Mouse (Mus musculus) stomach, postnatal 0 days (tissue): ENCODE results near the gene Msmp. TPM values are rescaled to one million over a fixed set of nuclear protein-coding genes. Genes with fewer than 3 reads are reported as not detected.
"Not testable (repeated sequence)": the region's sequence is repeated elsewhere in the genome, so short reads cannot be mapped to it uniquely, and the experiment has no call there.

Source experiments
- ATAC-seq: fragments of 200-750 bp; cut with Nextera tagmentation; 2 replicates; pipeline ENCODE4 v1.8.0; 2017; ENCODE audit not compliant: low FRiP score, low TSS enrichment
- DNase-seq: peaks from one replicate; pipeline ENCODE4 v3.0.0-alpha.2; 2016; ENCODE audit warnings: low spot score
- H3K27ac ChIP-seq: fragments of 300-500 bp; sonication (generic); replicated peaks from 2 replicates; pipeline ENCODE4 v1.5.1; 2014; ENCODE audit warnings: mild to moderate bottlenecking, control low read depth
- H3K27me3 ChIP-seq: fragments of 300-500 bp; sonication (generic); 2 replicates; pipeline ENCODE4 v1.6.1; 2014; ENCODE audit warnings: low read length; ENCODE audit not compliant: control insufficient read depth, insufficient read depth
- H3K36me3 ChIP-seq: fragments of 300-500 bp; sonication (generic); 2 replicates; pipeline ENCODE4 v1.6.1; 2014; ENCODE audit warnings: low read length, mixed read lengths; ENCODE audit not compliant: control insufficient read depth, insufficient read depth
- H3K4me1 ChIP-seq: fragments of 300-500 bp; sonication (generic); replicated peaks from 2 replicates; pipeline ENCODE4 v1.6.1; 2014; ENCODE audit warnings: antibody characterized with exemption; ENCODE audit not compliant: control insufficient read depth, insufficient read depth
- H3K4me2 ChIP-seq: fragments of 300-500 bp; sonication (generic); replicated peaks from 2 replicates; pipeline ENCODE4 v1.6.1; 2014; ENCODE audit warnings: low read depth, mild to moderate bottlenecking, control low read depth, moderate library complexity
- H3K4me3 ChIP-seq: fragments of 300-500 bp; sonication (generic); 2 replicates; pipeline ENCODE4 v1.5.1; 2014; ENCODE audit warnings: low read depth, low read length, control low read depth
- H3K9ac ChIP-seq: fragments of 300-500 bp; sonication (generic); 2 replicates; pipeline ENCODE4 v1.6.1; 2014; ENCODE audit warnings: mild to moderate bottlenecking, low read length, control low read depth, mixed read lengths
- H3K9me3 ChIP-seq: fragments of 300-500 bp; sonication (generic); 2 replicates; pipeline ENCODE4 v1.6.1; 2016; ENCODE audit warnings: low read length; ENCODE audit not compliant: control insufficient read depth
- CTCF ChIP-seq: IDR thresholded peaks from 2 replicates; pipeline ENCODE4 v1.5.1; 2016; ENCODE audit warnings: antibody characterized with exemption, low read depth, mild to moderate bottlenecking, moderate library complexity
- EP300 ChIP-seq: optimal IDR thresholded peaks from 2 replicates; pipeline ENCODE3; 2016; ENCODE audit warnings: antibody characterized with exemption
- WGBS: fragments of 180-500 bp; shearing (Covaris S2); extraction: QIAGEN DNeasy Blood & Tissue Kit; methylation state at CpG from one replicate; pipeline ENCODE4 v1.1.7; 2014; 5-methylcytosine and 5-hydroxymethylcytosine counted together
- polyA plus RNA-seq: library from polyadenylated mRNA; unstranded; fragments of >200 nt; fragmentation: Nextera tagmentation; extraction: Ambion mirVana; gene quantifications from 2 replicates; pipeline ENCODE4 v1.2.1, GENCODE M21; 2015

Msmp gene
- polyA plus RNA-seq, 1 experiment from 2014 or later: 0.25 TPM

DNA sequence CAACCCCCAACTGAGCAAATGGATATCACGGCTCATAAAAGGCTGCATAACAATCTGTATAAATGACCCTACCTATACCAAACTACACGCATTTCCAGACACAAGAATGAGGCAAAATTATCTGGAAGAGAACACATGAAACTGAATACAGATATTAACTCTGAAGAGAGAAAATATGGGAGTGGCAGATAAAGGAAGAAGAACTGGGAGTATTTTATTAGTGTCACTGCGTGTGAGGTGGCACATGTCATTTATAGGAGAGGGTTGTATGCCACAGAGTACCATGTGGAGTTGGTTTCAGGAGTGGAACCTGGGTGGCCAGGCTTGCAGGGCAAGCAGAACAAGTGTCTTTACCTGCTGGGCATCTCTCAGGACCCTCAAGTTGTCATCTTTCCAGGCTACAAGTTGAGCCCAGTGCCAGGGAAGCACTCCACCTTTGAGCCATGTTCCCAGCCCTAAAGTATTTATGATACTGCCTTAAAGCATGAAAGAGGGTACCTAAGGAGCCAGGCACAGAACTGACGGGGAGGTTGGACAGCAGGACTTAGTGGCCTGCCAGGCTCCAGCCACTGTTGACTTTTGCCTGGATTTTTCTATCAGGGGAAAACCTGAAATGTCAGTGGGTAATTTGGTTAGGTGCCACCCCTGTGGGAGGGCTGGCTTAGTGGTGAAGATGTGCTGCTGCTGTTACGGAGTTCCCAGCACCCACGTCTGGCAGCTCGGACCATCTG, 14.5 kb upstream of the Msmp start:
- DNase-seq: no peak
- no peak overlapping the region for H3K4me3 ChIP-seq
- no peak overlapping the region for H3K9ac ChIP-seq
- no peaks in the 10 kb centered on the region for H3K36me3 ChIP-seq
- H3K4me2 ChIP-seq: no peak overlapping the region
- ATAC-seq: no peak
- H3K4me1 ChIP-seq: no peaks in the 10 kb centered on the region
- no peak overlapping the region for H3K27ac ChIP-seq
- no peaks in the 10 kb centered on the region for H3K9me3 ChIP-seq
- TF ChIP-seq EP300: no peak
- no peak for TF ChIP-seq CTCF
- H3K27me3 ChIP-seq: no peaks in the 10 kb centered on the region
- WGBS: 71% methylated on average over 7 of the region's 7 CpGs

DNA sequence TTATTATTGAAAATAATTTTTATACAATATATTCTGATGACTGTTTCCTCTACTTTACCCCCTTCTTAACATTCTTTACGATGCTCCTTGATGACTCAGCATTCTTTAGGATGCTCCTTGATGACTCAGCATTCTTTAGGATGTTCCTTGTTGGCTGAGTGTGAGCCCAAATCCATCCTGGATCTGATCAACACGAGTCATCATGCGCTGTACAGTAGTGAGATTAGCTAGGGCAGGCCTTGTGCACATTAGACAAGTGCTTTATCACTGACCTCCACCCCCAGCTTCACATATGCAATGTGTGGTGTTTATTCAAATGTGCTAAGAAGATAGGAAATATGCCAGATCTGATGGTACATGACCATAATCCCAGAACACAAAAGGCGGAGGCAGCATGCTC, 13.9 kb upstream of the Msmp start:
- no peaks in the 10 kb centered on the region for H3K27me3 ChIP-seq
- H3K4me3 ChIP-seq: no peak overlapping the region
- ATAC-seq: no peak
- no peaks in the 10 kb centered on the region for H3K9me3 ChIP-seq
- no peaks in the 10 kb centered on the region for H3K4me1 ChIP-seq
- 72% methylated on average over 4 of the region's 4 CpGs for WGBS
- H3K9ac ChIP-seq: no peak overlapping the region
- H3K4me2 ChIP-seq: no peak overlapping the region
- TF ChIP-seq CTCF (no peak), EP300 (no peak)
- H3K27ac ChIP-seq: no peak overlapping the region
- DNase-seq: no peak
- H3K36me3 ChIP-seq: no peaks in the 10 kb centered on the region

DNA sequence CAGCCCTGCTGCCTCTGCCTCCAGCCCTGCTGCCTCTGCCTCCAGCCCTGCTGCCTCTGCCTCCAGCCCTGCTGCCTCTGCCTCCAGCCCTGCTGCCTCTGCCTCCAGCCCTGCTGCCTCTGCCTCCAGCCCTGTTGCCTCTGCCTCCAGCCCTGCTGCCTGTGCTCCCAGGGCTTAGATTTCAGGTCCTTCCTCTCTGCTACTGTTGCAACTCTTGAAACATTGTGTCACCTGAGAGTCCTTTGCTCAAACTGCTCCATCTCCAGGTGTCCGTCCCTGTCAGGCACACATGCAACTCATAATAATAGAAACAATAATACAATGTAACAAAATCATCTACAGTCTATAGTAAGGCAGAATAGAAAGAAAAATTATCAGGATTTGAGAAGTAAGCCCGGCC, 12.3 kb upstream of the Msmp start:
- not testable (repeated sequence) for DNase-seq, H3K27ac ChIP-seq
- WGBS: 74% methylated on average over 2 of the region's 2 CpGs

DNA sequence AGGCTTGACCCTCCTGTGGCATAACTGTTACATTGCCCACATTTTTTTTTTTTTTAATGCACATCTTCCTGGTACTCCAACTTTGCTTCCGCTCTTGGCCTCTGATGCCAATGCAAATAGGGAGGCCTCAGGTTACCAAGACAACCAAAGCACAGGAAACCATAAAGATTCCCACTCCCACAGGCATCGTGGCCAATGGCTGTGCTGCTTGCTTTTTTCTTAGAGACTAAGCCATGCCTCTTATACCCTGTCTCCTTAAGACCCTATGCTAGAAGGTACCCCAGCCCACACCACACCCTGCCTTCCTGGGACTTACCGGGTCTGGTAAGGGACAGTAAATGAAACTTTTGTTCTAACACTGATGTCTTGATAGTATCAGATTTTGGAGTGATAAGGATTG, 9.2 kb upstream of the Msmp start:
- Histone ChIP-seq H3K27me3 (no peaks in the 10 kb centered on the region), H3K4me2 (no peak overlapping the region), H3K27ac (no peak overlapping the region), H3K9ac (no peak overlapping the region), H3K4me1 (no peaks in the 10 kb centered on the region), H3K36me3 (no peaks in the 10 kb centered on the region), H3K4me3 (no peak overlapping the region), H3K9me3 (no peaks in the 10 kb centered on the region)
- TF ChIP-seq EP300 (no peak), CTCF (no peak)
- DNase-seq (peak; percentile 8), ATAC-seq (no peak)
- WGBS: 45% methylated on average over 3 of the region's 3 CpGs

More for the DNA sequence above, 12.3 kb upstream of the Msmp start:
- not testable (repeated sequence) for H3K9me3 ChIP-seq, H3K27me3 ChIP-seq, H3K9ac ChIP-seq, H3K4me3 ChIP-seq, H3K4me1 ChIP-seq, ATAC-seq, H3K4me2 ChIP-seq, H3K36me3 ChIP-seq

DNA sequence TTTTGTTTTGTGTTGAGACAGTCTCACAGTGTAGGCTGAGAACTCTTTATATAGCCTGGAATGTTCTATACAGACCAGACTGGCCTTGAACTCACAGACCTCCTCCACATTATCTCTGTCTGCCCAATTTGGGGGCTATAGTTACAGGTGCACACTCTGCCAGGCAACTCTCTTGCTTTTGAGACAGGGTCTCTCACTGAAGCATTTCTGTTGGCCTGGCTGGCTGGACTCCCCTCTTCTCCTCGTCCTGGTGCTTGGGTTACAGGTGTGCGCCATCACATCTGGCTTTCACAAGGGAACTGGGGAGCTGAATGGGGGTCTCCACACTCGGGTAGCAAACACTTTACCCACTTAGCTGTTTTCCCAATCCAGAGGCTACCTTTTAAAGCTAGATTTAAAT, 7.7 kb upstream of the Msmp start:
- no peaks in the 10 kb centered on the region for H3K27me3 ChIP-seq
- DNase-seq (no peak), ATAC-seq (no peak)
- no peak overlapping the region for H3K4me3 ChIP-seq
- no peak overlapping the region for H3K27ac ChIP-seq
- H3K4me1 ChIP-seq: no peaks in the 10 kb centered on the region
- H3K4me2 ChIP-seq: no peak overlapping the region
- no peaks in the 10 kb centered on the region for H3K9me3 ChIP-seq
- no peak overlapping the region for H3K9ac ChIP-seq
- WGBS: 69% methylated on average over 3 of the region's 3 CpGs
- no peaks in the 10 kb centered on the region for H3K36me3 ChIP-seq
- TF ChIP-seq CTCF (no peak), EP300 (no peak)

DNA sequence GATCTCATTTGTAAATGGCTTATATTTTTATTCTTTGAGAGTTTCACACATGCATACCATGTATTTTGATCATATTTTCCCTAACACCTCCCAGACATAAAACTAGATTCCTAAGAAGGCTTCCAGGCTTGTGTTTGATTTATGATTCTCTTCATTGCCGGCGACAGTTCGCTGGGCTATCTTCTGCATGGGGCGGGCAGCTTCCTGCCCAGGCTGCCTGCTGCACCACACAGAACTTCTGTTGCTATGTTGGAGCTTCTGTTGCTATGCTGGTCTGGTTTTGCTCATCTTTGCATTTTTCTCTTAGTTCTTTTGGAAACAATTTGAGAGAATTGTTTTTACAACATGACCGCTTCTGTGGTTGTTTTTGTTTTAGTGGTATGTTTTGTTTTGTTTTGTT, 7.2 kb upstream of the Msmp start:
- ATAC-seq (no peak), DNase-seq (no peak)
- no peaks in the 10 kb centered on the region for H3K36me3 ChIP-seq
- no peaks in the 10 kb centered on the region for H3K27me3 ChIP-seq
- no peak overlapping the region for H3K4me2 ChIP-seq
- H3K4me3 ChIP-seq: no peak overlapping the region
- H3K9ac ChIP-seq: no peak overlapping the region
- WGBS: 60% methylated on average over 5 of the region's 5 CpGs
- no peaks in the 10 kb centered on the region for H3K9me3 ChIP-seq
- H3K4me1 ChIP-seq: no peaks in the 10 kb centered on the region
- H3K27ac ChIP-seq: no peak overlapping the region
- TF ChIP-seq EP300: no peak
- TF ChIP-seq CTCF: no peak
